Mouse (Mus musculus): ENCODE measurements around the gene Lbx2. TPM values are rescaled to one million over a fixed set of nuclear protein-coding genes. Genes with fewer than 3 reads are reported as not detected.

Gene Lbx2
- not detected for polyA plus RNA-seq (2014; fragmentation: Illumina TruSeq; extraction: RNeasy Lipid Tissue Mini Kit (QIAGEN cat#74804); ENCODE audit: low read depth, low replicate concordance)

DNA sequence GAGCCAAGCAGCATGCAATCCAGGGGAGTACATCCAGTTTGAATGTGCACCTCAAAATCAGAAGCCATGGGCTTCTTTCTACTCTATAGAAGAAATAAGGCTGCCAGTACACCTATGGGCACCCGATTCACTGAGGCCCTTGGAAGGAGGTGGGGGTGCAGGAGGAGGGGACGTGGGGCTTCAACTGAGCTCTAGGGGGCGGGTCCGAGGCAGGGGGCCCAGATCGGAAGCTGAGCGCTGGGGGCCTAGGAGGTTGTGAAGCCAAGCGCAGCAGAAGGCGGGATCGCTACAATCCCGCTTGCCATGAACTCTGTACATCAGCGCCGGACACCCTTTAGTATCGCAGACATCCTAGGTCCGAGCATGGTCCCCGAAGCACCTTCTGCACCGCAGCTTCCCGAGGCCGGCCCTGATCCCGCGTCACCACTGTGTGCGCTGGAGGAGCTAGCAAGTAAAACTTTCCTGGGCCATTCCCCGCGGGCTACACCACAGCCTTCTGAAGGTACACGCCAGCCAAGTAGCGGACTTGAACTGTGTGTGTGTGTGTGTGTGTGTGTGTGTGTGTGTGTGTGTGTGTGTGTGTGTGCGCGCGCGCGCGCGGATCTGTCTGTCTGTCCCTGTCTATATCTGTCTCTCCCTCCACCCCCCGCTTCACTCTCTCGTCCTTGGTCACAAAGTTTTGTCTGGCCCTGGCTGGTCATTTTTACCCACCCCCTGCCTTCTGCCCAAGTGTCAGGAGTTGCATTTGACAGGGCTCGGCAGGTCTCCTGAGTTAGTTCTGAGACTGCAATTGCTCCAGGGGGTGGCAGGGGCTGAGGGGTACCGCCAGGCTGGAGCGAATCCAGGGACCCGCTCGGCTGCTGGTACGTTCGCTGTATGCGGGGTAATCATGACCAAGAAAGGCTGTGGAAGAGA is at the start of gene Lbx2:
Gene Lbx2 (plus strand): TSS at position 247 of the 915 bp plus-strand sequence.

GRCm38 (mm10) chr6:83054074-83054851 is 31.9 kb upstream of the Lbx2 start, which contains the start of gene Aup1:
Aup1 (plus strand) TSS chr6:83054521.

GRCm38 (mm10) chr6:83054871-83055431 is 31.2 kb upstream of the Lbx2 start, which contains the start of gene Htra2:
Htra2 (minus strand) TSS chr6:83055273.

DNA sequence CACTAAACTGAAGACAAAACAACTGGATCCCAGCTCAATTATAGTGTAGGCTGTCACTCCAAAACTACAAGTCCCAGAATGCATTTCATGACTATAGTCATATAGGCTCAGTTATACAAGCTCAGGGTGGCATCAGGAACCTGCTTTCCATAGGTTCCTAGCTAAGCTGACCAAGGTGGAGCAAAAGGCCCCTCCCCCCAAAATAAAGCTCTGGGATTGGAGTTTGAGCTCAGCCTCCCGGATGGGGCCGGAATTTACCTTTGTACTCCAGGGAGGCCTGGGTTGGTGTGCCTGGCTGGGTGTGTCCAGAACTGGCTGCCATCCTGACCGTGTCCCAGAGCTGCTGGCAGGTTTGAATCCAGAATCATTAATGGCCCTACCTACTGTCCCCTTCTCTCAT is 28.4 kb upstream of the Lbx2 start, which contains the start of gene Dqx1:
Gene Dqx1 (plus strand): TSS at position 55 of the 400 bp plus-strand sequence.

GRCm38 (mm10) chr6:83070247-83070310 is 16.1 kb upstream of the Lbx2 start, which contains the start of gene Tlx2:
Tlx2 (minus strand) TSS chr6:83070293.

DNA sequence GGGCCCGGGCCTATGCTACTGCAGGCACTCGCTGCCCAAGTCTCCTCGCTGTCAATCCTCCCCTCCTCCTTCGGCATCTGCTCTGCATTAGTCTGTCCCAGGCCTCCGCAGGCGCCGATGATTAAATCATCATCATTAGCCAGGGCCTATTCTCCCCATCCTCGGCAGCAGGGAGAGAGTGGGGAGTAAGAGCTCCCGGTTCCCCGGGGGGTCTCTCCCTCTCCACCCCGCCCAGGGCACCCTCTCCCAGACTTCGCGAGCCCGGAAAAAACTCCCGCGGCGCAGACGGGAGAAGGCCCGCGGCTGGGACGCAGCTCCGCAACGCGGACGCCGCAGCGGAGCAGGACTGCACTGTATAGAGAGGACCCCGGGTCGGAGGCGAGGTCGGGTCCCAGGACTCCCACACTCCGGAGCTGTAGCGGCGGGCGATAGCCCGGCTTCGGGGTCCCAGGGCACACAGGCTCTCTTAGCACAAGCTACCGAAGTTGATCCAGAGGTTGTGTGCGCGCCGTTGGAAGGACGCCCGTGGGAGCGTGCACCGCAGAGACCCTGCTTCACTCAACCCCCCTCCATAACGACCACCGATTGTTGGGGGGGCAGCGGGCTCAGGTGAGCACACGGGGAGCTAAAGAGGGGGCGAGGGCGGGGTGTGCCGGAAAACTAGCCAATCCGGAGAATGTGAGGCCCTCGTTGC is 8.4 kb upstream of the Lbx2 start, which contains the start of gene Pcgf1:
Gene Pcgf1 (plus strand): TSS at position 240 of the 694 bp plus-strand sequence.

DNA sequence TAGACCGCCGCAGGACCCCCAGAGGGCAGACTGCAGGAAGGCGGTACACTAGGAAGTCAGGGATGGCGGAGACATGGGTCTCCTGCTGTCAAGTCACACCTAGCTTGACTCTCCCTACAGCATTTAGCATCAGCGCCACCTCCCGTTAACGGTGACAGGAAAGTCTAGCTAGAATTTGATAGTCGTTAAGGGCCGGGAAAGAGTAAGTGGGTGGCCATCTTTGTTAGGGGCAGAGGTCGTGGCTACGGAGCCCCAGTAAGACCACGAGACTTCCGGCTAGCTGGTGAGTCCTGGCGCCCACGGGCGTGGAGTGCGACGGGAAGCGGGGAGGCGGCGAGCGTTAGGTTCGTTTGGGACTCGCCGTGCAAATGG is 15.1 kb downstream of the Lbx2 start, which contains the start of the genes Ccdc142 and Gm42688:
Gene Ccdc142 (plus strand): TSS at position 286 of the 372 bp plus-strand sequence.
Gene Gm42688 (plus strand): TSS at position 302 of the 372 bp plus-strand sequence.

GRCm38 (mm10) chr6:83108762-83109668 is 22.8 kb downstream of the Lbx2 start, which contains the start of gene Mrpl53:
Mrpl53 (plus strand) TSS chr6:83109040.

DNA sequence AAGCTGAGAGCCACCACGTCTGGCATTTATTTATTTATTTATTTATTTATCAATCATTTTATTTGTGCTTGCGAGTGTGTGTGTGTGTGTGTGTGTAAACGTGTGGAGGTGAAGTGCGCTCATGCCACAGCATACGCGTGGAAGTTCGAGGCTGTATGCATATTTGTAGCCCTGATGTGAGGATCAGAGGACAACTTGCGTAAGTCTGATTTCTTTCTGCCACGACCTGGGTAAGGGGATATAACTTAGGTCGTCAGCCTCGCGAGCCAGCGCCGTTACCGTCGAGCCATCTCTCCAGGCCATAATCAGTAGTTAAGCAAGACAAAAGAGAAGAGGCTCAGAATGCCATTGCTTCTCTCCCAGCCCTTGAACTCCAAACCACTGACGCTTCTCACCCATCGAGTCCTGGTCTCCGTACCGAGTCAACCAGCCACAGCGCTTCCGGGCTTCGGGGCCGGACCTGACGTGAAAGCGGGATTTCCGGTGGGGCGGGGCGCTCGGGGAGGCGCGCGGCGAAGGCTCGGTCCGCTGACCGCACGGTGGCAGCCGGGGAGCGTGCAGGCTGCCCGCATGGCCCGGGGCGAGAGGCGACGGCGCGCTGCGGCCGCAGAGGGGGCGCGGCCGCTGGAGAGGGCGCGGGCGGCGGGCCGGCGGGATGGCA is 29.0 kb downstream of the Lbx2 start, which contains the start of gene Mogs:
Gene Mogs (plus strand): TSS at position 486 of the 661 bp plus-strand sequence.

DNA sequence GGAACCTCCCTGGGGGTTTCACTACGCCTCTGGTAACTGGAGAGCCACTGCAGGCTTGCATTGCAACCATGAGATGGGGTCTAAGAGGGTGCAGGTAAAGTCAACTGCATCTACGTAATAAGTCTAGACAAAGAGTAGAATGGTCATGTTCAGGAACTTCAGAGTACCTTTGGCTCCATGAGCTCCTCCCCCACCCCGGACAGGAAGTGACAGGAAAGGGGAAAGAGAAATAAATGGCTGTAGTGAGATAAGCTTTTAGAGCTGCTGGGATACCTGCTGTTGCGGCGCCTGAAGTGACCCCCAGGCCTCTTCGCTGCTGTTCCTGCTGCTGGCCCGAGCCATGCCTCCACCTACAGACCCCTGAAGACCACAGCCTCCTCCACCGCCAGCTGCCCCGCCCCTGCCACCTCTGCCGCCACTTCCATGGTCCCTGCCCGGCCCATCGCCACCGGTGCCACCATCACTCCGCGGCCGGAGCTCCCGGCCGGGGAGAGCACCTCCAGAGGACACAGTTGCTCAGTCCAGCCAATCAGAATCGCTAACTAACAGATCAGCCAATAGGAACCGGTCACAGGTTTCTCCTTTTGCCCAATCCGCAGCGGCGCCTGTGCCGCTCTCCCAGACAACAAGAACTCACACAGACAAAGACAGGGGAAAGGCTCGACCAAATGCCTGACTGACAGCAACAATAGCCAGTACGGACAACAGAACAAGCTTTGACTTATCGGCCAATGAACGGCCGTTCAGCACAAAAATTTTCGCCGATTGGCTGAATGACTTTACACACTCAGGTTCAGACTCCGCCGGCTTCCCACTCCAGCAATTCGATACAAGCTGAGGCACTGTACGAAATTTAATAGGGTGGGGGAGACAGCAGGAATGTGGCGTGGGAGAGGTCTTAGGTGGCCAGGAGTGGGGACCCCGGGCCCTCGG is 35.0 kb downstream of the Lbx2 start, which contains the start of gene Wbp1:
Gene Wbp1 (minus strand): TSS at position 630 of the 933 bp plus-strand sequence.

GRCm38 (mm10) chr6:83125331-83125730 is 39.2 kb downstream of the Lbx2 start, which contains the start of gene Ino80b:
Ino80b (minus strand) TSS chr6:83125431.

DNA sequence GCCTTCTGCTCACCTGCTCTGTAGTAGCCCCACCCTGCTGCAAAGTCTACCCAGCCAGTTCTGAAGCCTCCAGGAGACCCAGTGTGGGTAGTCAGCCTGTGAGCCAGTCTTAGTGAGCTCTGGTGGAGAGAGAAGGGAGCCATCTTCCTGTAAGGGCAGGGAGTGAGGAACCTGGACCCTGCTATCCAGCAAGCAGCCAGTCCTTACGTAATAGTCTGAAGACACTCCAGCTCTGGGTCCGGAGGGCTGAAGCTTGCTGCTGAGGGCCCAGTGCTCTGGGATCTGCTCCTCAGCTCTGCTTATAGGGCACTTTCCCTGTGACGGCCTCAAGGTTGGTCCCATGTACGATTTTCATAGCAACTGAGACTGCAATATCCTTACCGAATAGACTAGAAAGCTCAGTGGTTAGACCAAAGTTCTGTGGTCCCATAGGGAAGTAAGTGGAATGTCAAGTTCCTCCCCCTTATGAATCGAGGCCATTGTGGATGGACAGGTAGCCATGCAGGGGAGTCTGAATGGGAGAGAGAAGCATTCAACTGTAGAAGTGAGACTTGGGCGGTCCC is 48.9 kb downstream of the Lbx2 start, which contains the start of gene Rtkn:
Gene Rtkn (plus strand): TSS at position 513 of the 563 bp plus-strand sequence.

Other genes with a start within 250 kb of the Lbx2 start
- not detected for gene Sema4f, start 146.6 kb upstream of the Lbx2 start, polyA plus RNA-seq (2014; fragmentation: Illumina TruSeq; extraction: RNeasy Lipid Tissue Mini Kit (QIAGEN cat#74804); ENCODE audit: low read depth, low replicate concordance)
- gene M1ap, start 139.5 kb upstream of the Lbx2 start, polyA plus RNA-seq (2014; fragmentation: Illumina TruSeq; extraction: RNeasy Lipid Tissue Mini Kit (QIAGEN cat#74804); ENCODE audit: low read depth, low replicate concordance), result not detected
- not detected for gene Dok1, start 52.9 kb upstream of the Lbx2 start, polyA plus RNA-seq (2014; fragmentation: Illumina TruSeq; extraction: RNeasy Lipid Tissue Mini Kit (QIAGEN cat#74804); ENCODE audit: low read depth, low replicate concordance)
- 0.40 TPM for gene Loxl3, start 52.2 kb upstream of the Lbx2 start, polyA plus RNA-seq (2014; fragmentation: Illumina TruSeq; extraction: RNeasy Lipid Tissue Mini Kit (QIAGEN cat#74804); ENCODE audit: low read depth, low replicate concordance)
- 23.3 TPM for gene Aup1, start 31.8 kb upstream of the Lbx2 start, polyA plus RNA-seq (2014; fragmentation: Illumina TruSeq; extraction: RNeasy Lipid Tissue Mini Kit (QIAGEN cat#74804); ENCODE audit: low read depth, low replicate concordance)
- 4.0 TPM for gene Htra2, start 31.1 kb upstream of the Lbx2 start, polyA plus RNA-seq (2014; fragmentation: Illumina TruSeq; extraction: RNeasy Lipid Tissue Mini Kit (QIAGEN cat#74804); ENCODE audit: low read depth, low replicate concordance)
- 1.6 TPM for gene Dqx1, start 28.5 kb upstream of the Lbx2 start, polyA plus RNA-seq (2014; fragmentation: Illumina TruSeq; extraction: RNeasy Lipid Tissue Mini Kit (QIAGEN cat#74804); ENCODE audit: low read depth, low replicate concordance)
- not detected for gene Tlx2, start 16.1 kb upstream of the Lbx2 start, polyA plus RNA-seq (2014; fragmentation: Illumina TruSeq; extraction: RNeasy Lipid Tissue Mini Kit (QIAGEN cat#74804); ENCODE audit: low read depth, low replicate concordance)
- 4.5 TPM for gene Pcgf1, start 8.5 kb upstream of the Lbx2 start, polyA plus RNA-seq (2014; fragmentation: Illumina TruSeq; extraction: RNeasy Lipid Tissue Mini Kit (QIAGEN cat#74804); ENCODE audit: low read depth, low replicate concordance)
- gene Ccdc142, start 15.2 kb downstream of the Lbx2 start, polyA plus RNA-seq (2014; fragmentation: Illumina TruSeq; extraction: RNeasy Lipid Tissue Mini Kit (QIAGEN cat#74804); ENCODE audit: low read depth, low replicate concordance), result not detected
- gene Gm42688, start 15.2 kb downstream of the Lbx2 start, polyA plus RNA-seq (2014; fragmentation: Illumina TruSeq; extraction: RNeasy Lipid Tissue Mini Kit (QIAGEN cat#74804); ENCODE audit: low read depth, low replicate concordance), result 0.61 TPM
- gene Mrpl53, start 22.7 kb downstream of the Lbx2 start, polyA plus RNA-seq (2014; fragmentation: Illumina TruSeq; extraction: RNeasy Lipid Tissue Mini Kit (QIAGEN cat#74804); ENCODE audit: low read depth, low replicate concordance), result 30.5 TPM
- gene Mogs, start 29.1 kb downstream of the Lbx2 start, polyA plus RNA-seq (2014; fragmentation: Illumina TruSeq; extraction: RNeasy Lipid Tissue Mini Kit (QIAGEN cat#74804); ENCODE audit: low read depth, low replicate concordance), result 3.1 TPM
- gene Wbp1, start 35.2 kb downstream of the Lbx2 start, polyA plus RNA-seq (2014; fragmentation: Illumina TruSeq; extraction: RNeasy Lipid Tissue Mini Kit (QIAGEN cat#74804); ENCODE audit: low read depth, low replicate concordance), result 4.3 TPM
- 0.66 TPM for gene Ino80b, start 39.1 kb downstream of the Lbx2 start, polyA plus RNA-seq (2014; fragmentation: Illumina TruSeq; extraction: RNeasy Lipid Tissue Mini Kit (QIAGEN cat#74804); ENCODE audit: low read depth, low replicate concordance)
- not detected for gene Rtkn, start 49.1 kb downstream of the Lbx2 start, polyA plus RNA-seq (2014; fragmentation: Illumina TruSeq; extraction: RNeasy Lipid Tissue Mini Kit (QIAGEN cat#74804); ENCODE audit: low read depth, low replicate concordance)
- 0.34 TPM for gene Wdr54, start 70.0 kb downstream of the Lbx2 start, polyA plus RNA-seq (2014; fragmentation: Illumina TruSeq; extraction: RNeasy Lipid Tissue Mini Kit (QIAGEN cat#74804); ENCODE audit: low read depth, low replicate concordance)
- gene 1700003E16Rik, start 70.0 kb downstream of the Lbx2 start, polyA plus RNA-seq (2014; fragmentation: Illumina TruSeq; extraction: RNeasy Lipid Tissue Mini Kit (QIAGEN cat#74804); ENCODE audit: low read depth, low replicate concordance), result not detected
- 5.5 TPM for gene Dctn1, start 79.6 kb downstream of the Lbx2 start, polyA plus RNA-seq (2014; fragmentation: Illumina TruSeq; extraction: RNeasy Lipid Tissue Mini Kit (QIAGEN cat#74804); ENCODE audit: low read depth, low replicate concordance)
- gene Slc4a5, start 133.5 kb downstream of the Lbx2 start, polyA plus RNA-seq (2014; fragmentation: Illumina TruSeq; extraction: RNeasy Lipid Tissue Mini Kit (QIAGEN cat#74804); ENCODE audit: low read depth, low replicate concordance), result not detected
- gene Mthfd2, start 239.5 kb downstream of the Lbx2 start, polyA plus RNA-seq (2014; fragmentation: Illumina TruSeq; extraction: RNeasy Lipid Tissue Mini Kit (QIAGEN cat#74804); ENCODE audit: low read depth, low replicate concordance), result 0.24 TPM
- 49.2 TPM for gene Mob1a, start 239.6 kb downstream of the Lbx2 start, polyA plus RNA-seq (2014; fragmentation: Illumina TruSeq; extraction: RNeasy Lipid Tissue Mini Kit (QIAGEN cat#74804); ENCODE audit: low read depth, low replicate concordance)

Measured in liver, adult 10 weeks (tissue).